ENCODE assay signal across 20 mouse cellular contexts in the genomic region with DNA sequence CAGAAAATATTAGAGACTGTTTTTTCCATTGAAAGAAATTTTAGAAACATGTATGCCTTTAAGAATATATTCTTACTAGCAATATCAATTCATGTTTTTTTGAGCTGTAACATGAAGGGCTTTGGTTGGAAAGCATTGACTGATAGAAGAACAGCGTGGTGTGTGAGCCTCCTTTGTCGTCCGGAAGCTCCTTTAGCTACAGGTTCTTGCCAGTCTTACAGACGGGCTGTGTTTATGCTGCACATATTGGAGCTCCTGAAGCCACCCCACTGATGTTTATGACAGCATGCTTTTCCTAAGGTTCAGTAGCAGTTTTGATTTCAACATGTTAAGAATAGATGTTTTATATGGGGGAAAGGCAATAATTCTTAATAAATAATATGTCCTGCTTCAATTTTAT.
DNase-seq lines count a peak whose midpoint lies in the region; ATAC-seq and TF ChIP-seq lines count a peak whose summit lies in the region.
"Had no signal": no experiment of that assay in that cellular context is flagged by ENCODE, and none has a peak within 500 bp of the region (broad histone marks: within the 10 kb centered on the region; RNA-seq: fewer than 3 reads in every experiment).

No protein-coding gene starts in this region.

- H3K4me2 ChIP-seq in heart, embryonic 11.5 days: peak overlapping the region; percentile 16; the same call in 1 of the 2 replicates
- H3K4me2 ChIP-seq in heart, postnatal 0 days (ENCODE audit: low read depth, low read length): peak overlapping the region; percentile 55
- peak overlapping the region; percentile 84 for H3K4me2 ChIP-seq in myocyte (ENCODE audit: low read depth)
- H3K4me2 ChIP-seq: embryonic facial prominence, embryonic 12.5 days; hindbrain, embryonic 15.5 days; limb, embryonic 12.5 days; lung, embryonic 15.5 days; midbrain, embryonic 12.5 days had no signal

- H3K27ac ChIP-seq in heart, embryonic 11.5 days (ENCODE audit: low read depth, low read length): no peak overlapping the region
- H3K27ac ChIP-seq in heart, postnatal 0 days (ENCODE audit: low read depth): peak overlapping the region; percentile 65
- H3K27ac ChIP-seq: hindbrain, embryonic 15.5 days; limb, embryonic 12.5 days; lung, embryonic 15.5 days had no signal

- WGBS in heart, embryonic 11.5 days (ENCODE audit: insufficient replicate concordance): 65% methylated on average over 4 of the region's 4 CpGs
- 34% methylated on average over 4 of the region's 4 CpGs for WGBS in heart, postnatal 0 days

- no peaks in the 10 kb centered on the region for H3K36me3 ChIP-seq in heart, embryonic 11.5 days (ENCODE audit: control insufficient read depth, insufficient read depth, low read length)
- H3K36me3 ChIP-seq in heart, postnatal 0 days (replicated peaks; ENCODE audit: control insufficient read depth, insufficient read depth, low read length): no peaks in the 10 kb centered on the region
- H3K36me3 ChIP-seq in myocyte (ENCODE audit: control insufficient read depth, insufficient read depth): no peaks in the 10 kb centered on the region
- H3K36me3 ChIP-seq: embryonic facial prominence, embryonic 12.5 days; hindbrain, embryonic 15.5 days; limb, embryonic 12.5 days; lung, embryonic 15.5 days; midbrain, embryonic 12.5 days had no signal

- no peaks in the 10 kb centered on the region for H3K9me3 ChIP-seq in heart, embryonic 11.5 days (replicated peaks; ENCODE audit: control insufficient read depth, low read length)
- H3K9me3 ChIP-seq in heart, postnatal 0 days (replicated peaks; ENCODE audit: control insufficient read depth, low read length): no peaks in the 10 kb centered on the region
- H3K9me3 ChIP-seq: embryonic facial prominence, embryonic 12.5 days; hindbrain, embryonic 15.5 days; limb, embryonic 12.5 days; lung, embryonic 15.5 days; midbrain, embryonic 12.5 days had no signal

- H3K79me2 ChIP-seq in myocyte (ENCODE audit: control insufficient read depth, insufficient read depth): peaks cover 23% of the 10 kb centered on the region

- no peak for TF ChIP-seq POLR2A in myocyte (IDR thresholded peaks at IDR 0.05; ENCODE audit: insufficient read length, low read depth)

- no peak for TF ChIP-seq EP300 in heart, postnatal 0 days (IDR thresholded peaks at IDR 0.05; ENCODE audit: low read depth)

- H3ac ChIP-seq in myocyte (ENCODE audit: control insufficient read depth, insufficient read length): no peak overlapping the region

- no peak overlapping the region for H3K9ac ChIP-seq in heart, embryonic 11.5 days (ENCODE audit: low read depth, low read length)
- no peak overlapping the region; the same call in 1 of the 2 replicates for H3K9ac ChIP-seq in heart, postnatal 0 days (replicated peaks; ENCODE audit: low read depth, low read length)
- H3K9ac ChIP-seq: embryonic facial prominence, embryonic 12.5 days; hindbrain, embryonic 15.5 days; limb, embryonic 12.5 days; lung, embryonic 15.5 days; midbrain, embryonic 12.5 days had no signal

- no peaks in the 10 kb centered on the region for H3K27me3 ChIP-seq in heart, embryonic 11.5 days (ENCODE audit: control insufficient read depth, insufficient read depth, low read length)
- H3K27me3 ChIP-seq in heart, postnatal 0 days (ENCODE audit: control insufficient read depth, insufficient read depth, low read length): no peaks in the 10 kb centered on the region
- H3K27me3 ChIP-seq in myocyte (ENCODE audit: control insufficient read depth, insufficient read depth, insufficient read length): no peaks in the 10 kb centered on the region
- H3K27me3 ChIP-seq: CH12.LX; embryonic facial prominence, embryonic 12.5 days; hindbrain, embryonic 15.5 days; limb, embryonic 12.5 days; lung, embryonic 15.5 days; midbrain, embryonic 12.5 days had no signal

- no peak for ATAC-seq in heart, embryonic 11.5 days (replicated peaks; ENCODE audit: insufficient number of reproducible peaks, low FRiP score, low TSS enrichment)
- ATAC-seq in heart, postnatal 0 days (ENCODE audit: insufficient read depth, low read depth): no peak

- intact Hi-C loops in heart, postnatal 10 days (cut with DNase I): no loop called here
- intact Hi-C loops in heart, postnatal 14 days (cut with DNase I): no loop called here

- no peak for DNase-seq in heart, postnatal 10 days
- no peak for DNase-seq in heart, postnatal 0 days (ENCODE audit: low spot score)
- no peak for DNase-seq in heart, postnatal 14 days
- DNase-seq in brain, adult 2 months (ENCODE audit: low read depth, low spot score): peak; percentile 53
- no peak for DNase-seq in thymus, postnatal 25 days
- DNase-seq: adrenal gland, adult 2 months; adrenal gland, postnatal 36 days; cerebellum, adult 9-10 months; cerebellum, postnatal 36 days; embryo, embryonic 11 days; kidney, adult 11 months; kidney, postnatal 14 days had no signal

- no peak overlapping the region for H3K4me3 ChIP-seq in heart, embryonic 11.5 days (ENCODE audit: low read depth, low read length)
- peak overlapping the region; percentile 36 for H3K4me3 ChIP-seq in heart, postnatal 0 days (ENCODE audit: low read depth, low read length)
- H3K4me3 ChIP-seq in myocyte: no peak overlapping the region
- H3K4me3 ChIP-seq: embryonic facial prominence, embryonic 12.5 days; hindbrain, embryonic 15.5 days; limb, embryonic 12.5 days; lung, embryonic 15.5 days; midbrain, embryonic 12.5 days had no signal

- H3K4me1 ChIP-seq in heart, embryonic 11.5 days (ENCODE audit: control insufficient read depth, insufficient read depth, low read length): peaks cover 19% of the 10 kb centered on the region
- peaks cover 27% of the 10 kb centered on the region for H3K4me1 ChIP-seq in heart, postnatal 0 days (ENCODE audit: control insufficient read depth, insufficient read depth)

- no peak for TF ChIP-seq CTCF in heart, postnatal 0 days (IDR thresholded peaks at IDR 0.05; ENCODE audit: low read depth)

TF ChIP-seq in myocyte, 11 proteins besides CTCF, POLR2A, EP300 and RAD21:
- TF ChIP-seq MYOG (IDR thresholded peaks at IDR 0.05; ENCODE audit: control insufficient read depth in 1 of 3, insufficient read depth in 1 of 3, insufficient read length in 2 of 3, low read depth in 2 of 3): no peak
- TF ChIP-seq E2F4 (IDR thresholded peaks at IDR 0.05; ENCODE audit: insufficient read depth): no peak
- no peak for TF ChIP-seq TCF3 (IDR thresholded peaks at IDR 0.05; ENCODE audit: insufficient read length, low read depth)
- TF ChIP-seq REST (IDR thresholded peaks at IDR 0.05; ENCODE audit: insufficient read depth, insufficient read length): no peak
- TF ChIP-seq TCF12 (IDR thresholded peaks at IDR 0.05; ENCODE audit: insufficient read depth, poor library complexity, severe bottlenecking): no peak
- no peak for TF ChIP-seq MYOD1 (IDR thresholded peaks at IDR 0.05; ENCODE audit: control insufficient read depth in 1 of 3, insufficient read length in 2 of 3, low read depth in 2 of 3)
TF ChIP-seq in myocyte: peak in this region for 0.

Comparison
In these comparisons a context has a peak if more than half of its experiments do, and no peak if none do; other contexts are left out.
1. H3K4me2 ChIP-seq: peak in every context shown above with its lines; median percentile 84 in myocyte; 55 in heart, postnatal 0 days; 16 in heart, embryonic 11.5 days.